Mouse (Mus musculus) forelimb bud, embryonic 11.5 days (tissue): ENCODE measurements around the gene Rfc3.
"Not testable (repeated sequence)": the region's sequence is repeated elsewhere in the genome, so short reads cannot be mapped to it uniquely, and the experiment has no call there.

Source experiments
- DNase-seq: peaks from one replicate; pipeline ENCODE4 v3.0.0-alpha.2; 2012; ENCODE audit warnings: low read depth, low spot score

The Rfc3 gene

GRCm38 (mm10) chr5:151650700-151651410, at the start of gene Rfc3:
Gene Rfc3 (minus strand): TSS chr5:151651242.
- peak; percentile 97 for DNase-seq

- not testable (repeated sequence) for DNase-seq
Observed at GRCm38 (mm10) chr5:151693636-151694035, 42.6 kb upstream of the Rfc3 start.

GRCm38 (mm10) chr5:151686606-151687525, 35.8 kb upstream of the Rfc3 start:
- DNase-seq: peak; percentile 85

GRCm38 (mm10) chr5:151662207-151662606, 11.2 kb upstream of the Rfc3 start:
- no peak for DNase-seq

GRCm38 (mm10) chr5:151651411-151651784, 356 bp upstream of the Rfc3 start:
- DNase-seq: no peak

GRCm38 (mm10) chr5:151644845-151645244, 6.2 kb downstream of the Rfc3 start:
- DNase-seq: peak; percentile 19

- no peak for DNase-seq
Observed at GRCm38 (mm10) chr5:151642867-151643266, 8.2 kb downstream of the Rfc3 start.

- no peak for DNase-seq
Observed at GRCm38 (mm10) chr5:151642102-151642501, 8.9 kb downstream of the Rfc3 start.

GRCm38 (mm10) chr5:151605921-151606320, 45.1 kb downstream of the Rfc3 start, which contains the start of gene Vmn2r18:
Gene Vmn2r18 (minus strand): TSS chr5:151606021.
- no peak for DNase-seq

- DNase-seq: no peak
Observed at GRCm38 (mm10) chr5:151601696-151602095, 49.3 kb downstream of the Rfc3 start.
